Mouse (Mus musculus) left cerebral cortex, postnatal 10 days (tissue): ENCODE measurements around the gene Gm13271. TPM values are rescaled to one million over a fixed set of nuclear protein-coding genes. Genes with fewer than 3 reads are reported as not detected.
"Not testable (repeated sequence)": the region's sequence is repeated elsewhere in the genome, so short reads cannot be mapped to it uniquely, and the experiment has no call there.

Source experiments
- DNase-seq, 2 experiments: peaks; one replicate each; pipeline ENCODE4 v3.0.0; 2021 to 2022; ENCODE audit warnings: low spot score in 2 of 2, mixed read lengths in 1 of 2; ENCODE audit errors: extremely low spot score in 1 of 2
- intact Hi-C: fragments of 180-260 bp; cut with DNase I; formaldehyde crosslinking; loops from one replicate; pipeline ENCODE4 v1.15.1; 2025
- total RNA-seq, 2 experiments: library from RNA; stranded (reverse); gene quantifications; 2 replicates each; pipeline ENCODE4 v1.2.3; 2021

The Gm13271 gene
- not detected for total RNA-seq

DNA sequence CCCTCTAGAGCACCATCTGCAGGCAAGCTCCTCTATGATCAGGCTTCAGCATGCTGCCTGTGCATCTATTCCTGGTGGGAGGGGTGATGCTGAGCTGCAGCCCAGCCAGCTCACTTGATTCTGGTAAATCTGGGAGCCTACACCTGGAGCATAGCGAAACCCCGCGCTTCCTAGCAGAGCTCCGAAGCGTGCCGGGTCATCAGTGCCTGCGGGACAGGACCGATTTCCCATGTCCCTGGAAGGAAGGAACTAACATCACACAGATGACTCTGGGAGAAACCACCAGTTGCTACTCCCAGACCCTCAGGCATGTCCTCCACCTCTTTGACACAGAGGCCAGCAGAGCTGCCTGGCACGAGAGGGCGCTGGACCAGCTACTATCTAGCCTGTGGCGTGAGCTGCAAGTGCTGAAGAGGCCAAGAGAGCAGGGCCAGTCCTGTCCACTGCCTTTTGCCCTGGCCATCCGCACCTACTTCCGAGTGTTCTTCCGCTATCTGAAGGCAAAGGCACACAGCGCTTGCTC, at the start of gene Gm13271:
Gene Gm13271, plus strand, starts transcription at position 51 of the 523 bp plus-strand sequence.
- intact Hi-C loops: not testable (repeated sequence)
- DNase-seq: peak; percentile 68 to 75

DNA sequence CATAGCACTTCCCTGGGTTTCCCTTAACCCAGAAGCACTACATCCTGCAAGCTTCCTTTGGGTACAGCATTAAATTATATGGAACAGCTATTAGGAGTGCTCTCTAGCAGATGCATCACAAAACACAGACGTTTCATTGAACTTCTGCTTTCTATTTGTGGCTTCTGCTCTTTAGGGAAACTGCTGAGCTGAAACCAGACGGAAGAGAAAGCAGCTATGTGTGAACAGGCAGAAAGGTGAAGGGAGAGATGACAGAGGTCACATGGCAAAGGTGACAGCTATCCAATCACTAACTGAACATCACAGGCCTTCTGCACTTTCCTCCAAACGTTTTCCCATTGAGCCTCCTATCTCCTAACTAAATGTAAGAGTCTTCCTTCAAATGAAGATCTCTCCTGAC, 48.7 kb upstream of the Gm13271 start:
- intact Hi-C loops: no loop called here
- DNase-seq: no peak

DNA sequence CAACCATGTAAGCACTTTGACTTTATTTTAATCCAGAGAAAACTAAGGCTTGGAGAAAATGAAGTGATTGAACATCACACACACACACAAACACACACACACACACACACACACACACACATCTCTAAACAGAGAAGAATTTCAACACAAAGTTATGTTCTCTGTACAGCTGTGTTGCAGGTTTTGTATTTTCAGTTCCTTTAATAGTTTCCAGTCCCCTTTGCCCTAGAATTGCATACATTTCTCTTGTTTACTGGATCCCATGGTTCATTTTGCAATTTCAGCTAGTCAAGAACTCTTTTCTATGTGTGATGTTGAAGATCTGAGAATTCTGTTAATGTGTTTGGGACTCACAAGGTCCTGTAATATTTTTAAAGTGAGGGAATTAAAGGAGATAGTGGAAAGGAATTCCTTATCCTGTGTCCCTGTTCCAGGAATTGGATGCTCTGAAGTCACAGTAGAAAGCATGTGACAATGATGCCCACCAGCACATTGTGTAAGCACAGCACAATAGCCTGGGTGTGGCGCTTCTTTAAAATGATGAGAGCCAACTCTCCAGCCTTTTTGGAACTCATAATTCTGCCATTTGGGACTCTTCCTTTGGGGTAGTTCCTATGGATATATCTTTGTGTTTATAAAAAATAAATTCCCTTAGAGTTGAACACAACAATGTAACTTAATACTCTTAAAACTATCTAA, 47.4 kb upstream of the Gm13271 start:
- intact Hi-C loops: no loop called here
- no peak for DNase-seq

DNA sequence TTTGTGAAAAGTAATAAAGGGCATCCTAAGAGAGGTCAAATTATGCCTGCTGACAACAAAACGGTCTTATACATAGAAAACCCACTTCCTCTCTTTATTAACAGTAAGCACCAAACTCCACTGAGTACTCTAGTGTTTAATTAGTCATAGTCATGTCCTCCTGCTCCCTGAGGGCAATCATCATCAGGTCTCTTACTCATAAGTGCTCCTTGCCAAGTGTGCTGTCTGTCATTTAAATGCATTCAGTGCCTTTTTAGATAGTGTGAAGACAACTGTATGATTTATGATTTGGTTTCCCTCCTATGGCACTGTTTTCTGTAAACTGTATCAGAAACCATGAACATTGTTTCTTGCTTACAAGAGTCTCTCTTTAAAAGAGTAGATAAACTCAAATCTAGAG, 40.4 kb upstream of the Gm13271 start:
- intact Hi-C loops: no loop called here

DNA sequence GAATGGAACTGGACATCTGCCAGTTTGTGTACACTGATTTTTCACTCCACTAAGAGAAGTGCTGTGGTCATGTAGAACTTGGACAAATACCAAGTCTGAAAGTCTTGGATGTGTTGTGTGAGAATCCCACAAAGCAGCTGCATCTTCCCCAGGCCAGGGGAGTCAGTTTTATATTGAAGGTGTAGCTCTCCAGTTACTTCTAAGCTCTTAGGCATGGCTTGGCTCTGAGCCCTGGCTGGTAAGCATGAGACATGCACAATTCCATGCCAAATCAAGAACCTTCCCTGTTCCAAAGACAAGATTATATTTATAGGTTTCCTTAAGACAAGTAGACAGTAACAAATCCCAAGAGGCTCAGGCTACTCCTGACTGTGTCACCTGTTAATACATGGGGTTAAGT, 39.6 kb upstream of the Gm13271 start:
- intact Hi-C loops: no loop called here
- DNase-seq: no peak

More for the DNA sequence above, 40.4 kb upstream of the Gm13271 start:
- no peak for DNase-seq

DNA sequence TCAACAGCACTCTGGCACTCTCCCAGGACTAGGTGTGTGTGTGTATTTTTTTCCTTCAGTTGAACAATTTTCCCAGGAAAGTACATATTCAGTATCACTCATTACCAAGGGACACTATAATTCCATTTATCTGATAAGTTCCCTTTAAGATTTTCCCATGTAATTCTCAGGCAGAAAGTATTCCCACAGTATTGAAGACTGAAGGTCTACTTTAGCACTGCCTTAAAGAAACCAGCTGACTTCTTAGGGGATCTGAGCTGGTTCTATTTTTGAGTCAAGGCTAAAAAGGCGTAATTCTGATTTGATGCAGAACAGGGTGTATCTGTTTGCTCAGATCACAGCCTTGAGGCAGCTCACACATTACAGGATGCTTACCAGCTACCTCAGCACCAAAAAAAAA, 36.0 kb upstream of the Gm13271 start:
- DNase-seq: no peak
- intact Hi-C loops: no loop called here

DNA sequence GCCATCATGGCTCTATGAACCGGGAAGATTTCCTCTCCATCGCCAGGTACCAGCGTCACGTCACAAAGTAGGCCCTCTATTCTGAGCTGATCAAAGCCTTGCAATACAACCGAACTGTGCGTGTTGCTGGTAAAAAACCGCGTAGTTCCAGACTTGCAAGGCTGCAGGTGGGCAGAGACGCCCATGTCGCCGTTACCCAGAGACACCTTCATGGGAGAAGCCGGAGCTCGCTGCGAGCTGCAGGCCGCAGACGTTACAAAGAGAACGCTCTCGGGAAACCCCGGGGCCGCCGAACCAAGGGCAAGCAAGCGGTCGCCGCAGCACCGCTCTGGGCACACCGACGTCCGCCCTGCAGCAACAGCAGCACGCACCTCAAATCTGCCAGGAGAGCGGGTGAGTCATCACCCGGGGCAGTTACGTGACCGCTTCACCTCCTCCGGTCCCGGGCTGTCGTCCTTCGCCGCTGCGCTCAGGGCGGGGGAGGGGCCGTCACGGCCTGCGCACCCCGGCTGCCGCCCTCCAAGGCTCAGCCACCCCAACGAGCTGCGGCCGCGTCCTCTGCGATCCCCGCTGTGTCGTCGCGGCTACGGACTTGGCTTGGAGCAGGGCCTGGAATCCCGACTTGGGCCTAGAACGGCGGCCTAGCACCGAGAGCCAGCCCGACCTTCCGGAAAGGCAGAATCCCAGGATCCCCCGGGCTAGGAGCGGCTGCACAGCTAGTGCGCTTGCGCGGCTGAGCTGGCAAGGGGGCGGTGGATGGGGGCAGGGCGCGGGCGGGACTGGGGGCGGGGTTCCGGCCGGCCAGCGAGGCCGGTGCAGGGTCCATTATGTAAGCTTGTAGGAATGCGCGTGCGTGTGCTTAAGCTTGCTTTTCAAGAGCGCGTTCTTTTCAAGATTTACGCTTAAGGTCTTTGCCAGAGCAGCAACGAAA, 32.6 kb upstream of the Gm13271 start, which contains the start of the genes Gm26566 and Klhl9:
Gene Gm26566, plus strand, starts transcription at position 15 of the 931 bp plus-strand sequence.
Gene Klhl9, minus strand, starts transcription at position 675 of the 931 bp plus-strand sequence.
- intact Hi-C loops: no loop called here
- DNase-seq: peak; percentile 88 to 95

DNA sequence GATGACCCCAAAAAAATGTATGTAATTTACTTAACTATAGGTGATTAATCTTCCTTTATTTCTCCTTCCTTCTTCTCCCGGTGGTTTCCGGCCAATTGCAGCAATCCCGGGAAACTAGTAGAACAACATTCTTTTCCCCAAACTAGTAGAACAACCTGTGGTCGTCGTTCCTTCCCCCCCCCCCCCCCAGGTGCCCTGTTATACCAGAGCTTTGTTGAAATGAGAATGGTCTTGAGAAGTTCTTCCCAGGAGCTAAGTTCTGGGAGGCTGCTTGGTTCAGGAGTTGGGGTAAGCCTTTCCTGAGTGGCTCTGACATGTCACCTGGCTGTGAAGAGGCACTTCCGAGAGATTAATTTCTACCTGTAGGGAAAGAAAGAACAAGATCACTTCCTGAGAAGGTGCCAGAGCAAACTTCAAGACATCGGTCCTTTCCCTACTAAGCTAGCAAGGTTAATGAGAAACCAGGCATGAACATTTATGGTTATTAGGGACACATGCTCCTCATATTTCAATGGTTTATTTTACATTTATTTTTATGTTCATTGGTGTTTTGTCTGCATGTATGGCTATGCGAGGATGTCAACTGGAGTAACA, 31.1 kb upstream of the Gm13271 start:
- no peak for DNase-seq
- intact Hi-C loops: no loop called here

DNA sequence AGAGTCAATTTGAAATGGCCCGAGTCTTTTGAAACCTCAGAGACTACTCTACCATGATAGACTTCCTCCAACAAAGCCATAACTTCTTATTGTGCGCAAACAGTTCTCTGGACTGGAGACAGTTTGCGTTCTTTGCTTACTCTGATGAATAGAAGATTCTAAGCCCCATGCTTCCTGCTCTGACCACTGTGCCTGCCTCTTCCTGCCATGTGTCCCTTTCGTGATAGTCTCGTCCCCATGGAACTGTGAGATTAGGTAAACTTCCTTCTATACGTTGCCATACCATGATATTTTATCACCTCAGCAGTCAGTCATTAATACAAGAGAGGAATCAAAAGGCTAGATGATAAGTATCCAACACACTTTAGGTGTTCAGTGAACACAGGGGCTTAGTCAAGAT, 27.9 kb upstream of the Gm13271 start:
- intact Hi-C loops: no loop called here
- DNase-seq: no peak

DNA sequence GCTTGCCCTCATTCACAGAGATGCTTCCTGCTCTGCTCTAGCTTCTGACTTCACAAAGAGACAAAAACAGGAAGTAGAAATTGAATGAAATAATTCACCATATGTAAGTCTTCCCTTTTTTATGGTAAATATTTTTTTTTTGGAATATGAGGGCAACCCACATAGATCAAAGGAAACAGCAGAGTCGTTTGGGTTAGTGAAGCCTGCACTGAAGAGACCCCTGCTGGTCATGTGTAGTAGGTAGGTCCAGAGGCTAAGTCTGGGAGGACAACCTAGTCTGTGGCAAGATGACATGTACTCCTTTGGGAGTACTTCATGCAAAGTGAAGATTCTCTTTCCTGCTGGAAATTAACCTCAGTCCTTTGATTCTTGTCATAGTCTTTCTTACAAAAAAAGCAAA, 27.3 kb upstream of the Gm13271 start:
- DNase-seq: peak in 1 of 2 experiments; percentile 32
- intact Hi-C loops: no loop called here

DNA sequence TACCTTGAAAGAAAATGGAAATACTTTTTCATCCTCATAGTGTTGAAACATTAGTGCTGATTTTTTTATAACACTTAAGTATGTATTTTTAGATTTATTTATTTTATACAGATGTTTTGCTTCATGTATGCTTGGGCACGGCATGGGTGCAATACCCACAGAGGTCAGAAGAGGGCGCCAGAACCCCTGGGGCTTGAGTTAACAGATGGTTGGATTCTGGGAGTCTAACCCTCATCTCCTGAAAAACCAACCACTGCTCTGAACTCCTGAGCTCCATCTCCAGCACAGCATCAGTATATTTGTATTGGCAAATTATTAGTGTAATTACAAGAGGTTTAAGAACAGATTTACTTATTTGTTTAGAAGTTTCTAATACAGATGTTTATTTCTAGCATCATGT, 16.2 kb upstream of the Gm13271 start:
- intact Hi-C loops: loop anchor here (5.0 kb wide), 1 partner anchor 41 kb away; no protein-coding TSS in a partner anchor
- peak in 1 of 2 experiments; percentile 57 for DNase-seq

DNA sequence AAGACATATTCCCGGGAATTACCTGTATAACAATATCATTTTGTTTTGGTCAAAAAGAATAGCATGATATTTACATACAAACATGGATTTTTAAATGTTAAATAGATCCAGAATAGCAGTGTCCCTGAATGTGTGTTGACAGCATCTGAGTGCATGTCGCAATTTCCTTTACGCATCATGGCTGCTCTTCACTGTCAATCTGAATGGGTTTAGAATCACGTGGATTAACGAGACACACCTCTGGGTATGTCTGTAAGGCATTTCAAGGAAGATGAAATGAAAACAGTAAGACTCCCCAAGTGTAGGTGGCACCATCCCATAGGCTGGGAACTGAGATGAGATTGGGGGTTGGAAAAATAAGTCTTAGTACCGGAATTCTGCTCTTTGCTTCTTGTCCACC, 15.6 kb upstream of the Gm13271 start:
- intact Hi-C loops: loop anchor here (5.0 kb wide), 1 partner anchor 42 kb away; no protein-coding TSS in a partner anchor
- no peak for DNase-seq

DNA sequence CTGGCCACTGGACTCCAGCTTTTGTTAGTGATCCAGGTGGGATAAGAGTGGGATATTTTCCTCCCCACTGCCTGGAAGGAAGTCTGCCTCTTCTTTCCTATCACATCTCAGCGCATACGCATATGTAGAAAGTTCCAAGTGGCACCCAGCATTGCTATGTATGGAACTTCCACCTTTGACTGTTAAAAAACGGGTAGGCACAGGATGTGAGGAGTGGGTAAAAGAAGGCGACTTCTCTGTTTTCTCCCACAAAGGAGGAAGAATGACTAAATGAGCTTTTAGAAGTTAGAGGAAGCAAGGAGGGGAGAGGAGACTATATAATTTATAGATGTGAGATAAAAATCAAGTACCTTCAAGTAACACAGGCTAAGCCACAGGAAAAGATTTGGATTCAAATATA, 13.2 kb upstream of the Gm13271 start:
- intact Hi-C loops: no loop called here

DNA sequence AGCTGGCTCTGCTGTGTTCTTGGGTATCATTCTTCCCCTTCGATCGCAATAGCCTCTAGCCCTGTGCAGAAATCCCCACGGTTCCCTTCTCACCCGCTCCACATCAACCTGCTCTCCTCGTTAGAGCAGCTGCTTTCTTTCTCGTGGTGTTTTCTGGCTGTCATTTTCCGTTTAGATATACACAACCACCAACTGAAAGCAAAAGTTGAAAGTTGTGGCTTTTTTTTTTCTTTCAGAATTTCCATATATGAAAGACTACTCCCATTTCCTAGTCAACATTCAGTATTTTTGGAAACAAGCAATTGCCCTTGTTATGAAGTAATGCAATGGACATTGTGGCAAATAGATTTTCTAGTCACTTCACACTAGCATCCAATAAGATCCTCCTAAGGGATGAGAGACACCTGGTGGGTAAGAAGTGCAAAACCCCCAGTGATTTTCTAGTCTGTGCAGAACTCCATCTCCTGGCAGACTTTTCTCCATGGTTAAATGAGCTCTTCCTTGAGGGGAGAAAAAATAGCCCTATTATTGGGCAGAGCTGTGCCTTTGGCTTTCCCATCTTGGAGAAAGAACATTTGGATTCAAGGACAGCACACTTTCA, 11.8 kb upstream of the Gm13271 start:
- no peak for DNase-seq
- intact Hi-C loops: no loop called here

More for the DNA sequence above, 13.2 kb upstream of the Gm13271 start:
- DNase-seq: no peak

DNA sequence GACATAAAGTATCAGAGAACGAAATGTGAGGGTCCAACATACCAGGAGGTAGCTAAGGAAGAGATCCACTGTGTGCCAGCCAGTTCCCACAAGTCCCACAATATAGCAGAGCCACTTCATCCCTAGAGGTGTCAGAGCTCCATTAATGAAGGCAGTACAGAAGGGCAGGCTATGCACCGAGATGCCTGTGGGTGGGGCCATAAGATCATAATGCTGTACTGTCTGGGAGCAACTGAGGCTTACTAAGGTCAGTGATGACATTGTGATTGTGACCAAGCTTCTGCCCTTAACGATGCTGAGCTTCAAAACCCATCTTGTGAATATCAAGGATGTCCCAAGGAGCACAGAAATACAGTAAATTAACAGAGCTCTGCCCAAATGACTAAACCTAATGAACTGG, 10.5 kb upstream of the Gm13271 start:
- no peak for DNase-seq
- intact Hi-C loops: no loop called here

DNA sequence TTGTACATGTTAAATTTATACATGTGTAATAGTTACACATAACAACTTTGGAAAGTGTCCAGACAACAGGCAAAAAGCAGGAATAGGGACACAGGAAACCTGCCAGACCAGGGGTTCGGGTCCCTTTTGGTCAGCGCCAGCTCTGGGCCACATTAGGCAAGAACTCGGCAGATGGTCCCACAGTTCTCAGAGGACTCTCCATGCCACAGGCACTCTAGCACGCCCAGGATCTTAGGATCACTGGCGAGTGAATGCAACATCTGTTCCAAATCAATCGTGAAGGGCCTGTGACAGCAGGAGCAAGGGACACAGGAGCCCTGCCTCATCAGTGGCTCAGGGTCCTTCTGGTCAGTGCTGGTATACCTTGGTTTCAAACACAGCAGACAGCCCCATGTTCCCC, 4.7 kb upstream of the Gm13271 start:
- DNase-seq: no peak
- intact Hi-C loops: no loop called here

DNA sequence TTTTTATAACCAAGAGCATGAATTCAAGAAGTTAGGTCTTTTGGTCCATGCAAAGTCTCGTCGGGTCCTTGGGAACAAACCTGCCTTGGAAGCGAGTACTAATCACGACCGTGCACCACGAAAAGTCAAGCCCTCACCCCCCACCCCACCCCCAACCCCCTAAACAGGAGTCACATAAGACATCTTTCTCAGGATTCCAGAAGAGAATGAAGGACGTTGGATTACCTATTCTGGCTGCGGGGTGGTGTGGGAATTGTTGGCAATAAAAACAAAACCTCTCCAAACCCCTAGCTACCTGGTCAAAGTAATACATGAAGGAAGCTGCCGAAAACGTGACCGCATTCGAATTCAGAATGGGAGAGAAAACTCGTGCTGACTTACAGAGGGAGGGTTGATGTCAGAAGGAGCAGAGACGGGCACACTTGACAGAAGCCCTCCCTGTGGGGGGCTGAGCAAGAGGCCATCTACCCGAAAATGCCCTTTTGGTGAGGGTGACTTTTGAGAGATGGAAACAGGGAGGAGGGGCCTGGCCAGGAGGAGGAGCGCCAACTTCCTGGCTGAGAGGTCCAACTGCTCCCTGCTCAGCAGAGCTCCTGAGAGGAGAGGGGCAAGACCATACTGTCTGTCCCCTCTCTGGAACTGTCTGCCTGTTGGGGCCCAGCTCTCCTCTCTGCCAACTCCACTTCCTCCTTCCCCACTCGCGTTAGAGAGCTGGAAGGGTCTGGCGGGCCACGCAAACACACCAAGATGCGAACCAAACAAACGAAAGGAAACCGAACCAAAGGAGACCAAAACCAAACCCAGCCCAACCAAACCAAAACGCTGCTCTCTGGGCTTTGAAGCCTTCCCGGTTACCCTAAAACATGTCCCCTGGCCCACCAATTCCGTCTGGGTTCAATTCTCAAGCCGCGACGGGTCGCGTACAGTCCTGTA, 2.2 kb downstream of the Gm13271 start:
- intact Hi-C loops, DNase-seq: not testable (repeated sequence)

DNA sequence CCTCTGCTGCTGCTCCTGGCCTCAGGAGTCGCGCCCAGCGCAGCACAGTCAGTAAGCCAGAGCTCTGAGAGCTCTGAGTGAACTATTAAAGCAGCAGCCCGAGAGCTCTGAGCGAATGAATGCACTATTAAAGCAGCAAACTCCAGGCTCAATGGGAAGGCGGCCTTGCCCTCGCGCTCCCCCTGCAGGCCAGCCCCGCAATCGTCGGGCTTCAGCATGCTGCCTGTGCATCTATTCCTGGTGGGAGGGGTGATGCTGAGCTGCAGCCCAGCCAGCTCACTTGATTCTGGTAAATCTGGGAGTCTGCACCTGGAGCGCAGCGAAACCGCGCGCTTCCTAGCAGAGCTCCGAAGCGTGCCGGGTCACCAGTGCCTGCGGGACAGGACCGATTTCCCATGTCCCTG, 3.0 kb downstream of the Gm13271 start:
- peak; percentile 82 to 87 for DNase-seq
- intact Hi-C loops: not testable (repeated sequence)
